Mouse (Mus musculus) G1E (cell line): Measurements from ENCODE around the gene Iqschfp.

Source experiments
- CTCF ChIP-seq: IDR thresholded peaks from 2 replicates; pipeline ENCODE4 v1.5.1; 2012; ENCODE audit warnings: low read depth, low read length, inconsistent platforms, mixed read lengths
- GATA1 ChIP-seq: IDR thresholded peaks from 2 replicates; pipeline ENCODE4 v1.6.1; 2012; ENCODE audit warnings: borderline replicate concordance, low read length, inconsistent platforms, mixed read lengths
- POLR2AphosphoS5 ChIP-seq: IDR thresholded peaks from 2 replicates; pipeline ENCODE4 v1.6.1; 2012; ENCODE audit warnings: low read depth, low read length, inconsistent platforms; ENCODE audit not compliant: insufficient replicate concordance
- TAL1 ChIP-seq: conservative IDR thresholded peaks from 2 replicates; pipeline ENCODE4 v1.6.1; 2012; ENCODE audit warnings: low read depth, low read length, inconsistent platforms, mixed read lengths

- TF ChIP-seq CTCF, result no peak
- TF ChIP-seq POLR2AphosphoS5, result no peak
- no peak for TF ChIP-seq TAL1
- no peak for TF ChIP-seq GATA1
Measured at GRCm38 (mm10) chr3:68630261-68630660, 738.2 kb downstream of the Iqschfp start.
